Mouse (Mus musculus): ENCODE measurements around the gene Cldn14.
"Not testable (repeated sequence)": the region's sequence is repeated elsewhere in the genome, so short reads cannot be mapped to it uniquely, and the experiment has no call there.

Cldn14 gene

DNA sequence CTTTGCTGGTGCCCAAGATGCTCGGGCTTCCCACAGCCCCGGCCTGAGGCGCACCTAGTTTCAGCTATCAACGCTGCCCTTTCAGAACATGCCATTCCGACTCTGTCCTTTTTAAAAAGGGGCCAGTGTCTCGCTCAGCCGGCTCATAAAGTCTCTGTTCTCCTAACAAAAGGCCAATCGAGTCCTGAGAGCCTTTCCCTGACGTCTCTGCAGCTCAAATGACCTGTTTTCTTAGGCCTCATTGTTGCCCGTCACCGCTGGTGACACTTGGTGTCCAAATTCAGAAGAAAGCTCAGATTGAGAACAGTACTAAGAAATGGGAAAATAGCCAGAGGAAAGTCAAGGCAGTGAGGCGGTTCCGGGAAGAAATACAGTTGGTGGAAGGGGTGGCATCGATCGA lies at the start of gene Cldn14:
TSS of gene Cldn14 (minus strand) at position 101 of the 400 bp plus-strand sequence.
- DNase-seq = no peak

DNA sequence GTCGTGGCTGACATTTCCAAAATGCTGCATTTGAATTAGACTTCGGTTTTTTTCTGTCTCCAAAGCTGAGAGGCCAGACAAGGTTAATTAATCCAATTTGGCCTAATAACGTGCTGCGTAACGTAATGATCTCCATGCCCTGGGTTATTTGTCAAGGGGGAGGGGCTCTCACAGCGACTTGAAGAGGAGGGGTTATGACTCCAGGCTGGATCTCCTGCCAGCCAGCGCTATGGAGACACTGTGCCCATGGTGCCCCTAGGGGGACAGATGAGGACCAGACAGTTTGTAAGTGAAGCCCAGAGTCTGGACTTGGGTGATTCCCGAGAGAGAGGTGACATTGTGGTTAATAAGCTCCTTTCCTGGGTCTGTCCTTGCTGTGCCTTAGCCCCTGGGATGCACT lies 46.9 kb upstream of the Cldn14 start:
- DNase-seq = no peak

DNA sequence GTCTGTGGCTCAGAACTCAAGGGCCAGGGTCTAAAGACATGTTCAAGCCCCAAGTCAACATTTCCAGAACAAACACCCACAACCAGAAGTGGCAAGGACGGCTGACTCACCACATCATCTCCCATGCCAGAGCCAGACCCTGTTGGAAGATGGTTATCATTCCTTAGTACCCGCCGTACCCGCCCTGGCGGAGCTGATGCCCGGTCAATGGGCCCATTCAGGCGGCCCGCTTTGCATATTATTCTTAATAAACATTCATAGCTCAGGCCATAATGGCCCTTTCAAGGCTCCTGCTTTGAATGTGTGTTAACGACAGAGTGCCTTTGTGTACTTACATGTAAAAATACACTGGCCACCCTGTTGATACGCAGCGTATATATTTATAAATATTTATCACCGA lies 46.5 kb upstream of the Cldn14 start:
- no peak for DNase-seq

DNA sequence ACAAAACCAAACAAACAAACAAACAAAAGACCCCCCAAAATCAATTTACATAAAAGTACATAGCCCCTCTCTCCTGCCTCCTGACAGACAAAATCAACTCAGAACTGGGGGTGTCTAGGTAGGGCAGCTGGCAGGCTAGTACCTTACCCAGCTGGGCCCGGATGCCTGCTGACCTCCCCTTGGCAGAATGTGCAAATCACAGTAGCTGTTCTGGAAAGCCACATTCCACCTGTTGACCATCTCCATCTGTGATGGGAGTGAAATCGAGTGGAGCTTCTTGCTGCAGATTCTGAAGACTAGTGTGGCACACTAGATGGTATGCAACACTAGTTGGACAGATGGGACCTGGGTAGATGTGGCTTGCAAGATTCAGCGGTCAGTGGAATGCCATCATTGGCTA lies 41.7 kb upstream of the Cldn14 start:
- DNase-seq = no peak

DNA sequence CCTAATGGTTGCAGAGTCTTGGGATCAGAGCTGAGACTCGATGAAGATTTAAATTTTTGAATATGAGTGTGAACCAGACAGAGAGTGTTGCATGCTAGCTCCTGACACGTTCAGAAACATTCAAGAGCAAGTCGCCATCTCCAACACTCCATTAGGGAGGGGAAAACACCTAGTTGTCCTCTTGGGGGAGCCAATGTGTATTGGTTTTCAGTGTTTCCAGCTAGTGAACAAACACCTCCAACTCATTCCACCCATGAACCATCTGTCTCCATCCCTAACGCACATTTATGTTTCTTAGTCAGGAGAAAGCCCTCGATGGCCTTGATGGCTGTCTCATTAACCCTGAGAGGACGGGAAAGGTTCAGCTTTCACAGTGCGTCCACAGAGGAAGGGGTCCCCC lies 36.4 kb upstream of the Cldn14 start:
- DNase-seq = no peak

DNA sequence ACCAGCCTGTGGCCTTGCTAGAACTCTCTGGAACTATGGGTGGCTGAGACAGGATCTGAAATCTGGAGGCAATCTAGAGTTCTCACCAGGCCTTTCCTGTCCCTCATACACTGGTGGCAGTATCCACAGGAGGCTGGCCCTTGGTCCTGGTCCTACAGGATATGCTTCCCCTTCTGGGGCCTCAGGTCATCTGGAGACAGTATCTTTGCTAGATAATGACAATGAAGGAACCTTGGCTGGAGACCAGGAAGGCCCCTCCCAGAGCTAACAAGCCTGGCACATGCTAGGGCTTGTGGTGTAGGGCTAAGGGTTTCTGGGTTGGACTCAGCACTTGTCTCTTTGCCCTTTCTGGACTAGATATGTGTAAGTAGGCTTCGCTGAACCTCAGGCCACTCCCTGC lies 35.2 kb upstream of the Cldn14 start:
- no peak for DNase-seq

DNA sequence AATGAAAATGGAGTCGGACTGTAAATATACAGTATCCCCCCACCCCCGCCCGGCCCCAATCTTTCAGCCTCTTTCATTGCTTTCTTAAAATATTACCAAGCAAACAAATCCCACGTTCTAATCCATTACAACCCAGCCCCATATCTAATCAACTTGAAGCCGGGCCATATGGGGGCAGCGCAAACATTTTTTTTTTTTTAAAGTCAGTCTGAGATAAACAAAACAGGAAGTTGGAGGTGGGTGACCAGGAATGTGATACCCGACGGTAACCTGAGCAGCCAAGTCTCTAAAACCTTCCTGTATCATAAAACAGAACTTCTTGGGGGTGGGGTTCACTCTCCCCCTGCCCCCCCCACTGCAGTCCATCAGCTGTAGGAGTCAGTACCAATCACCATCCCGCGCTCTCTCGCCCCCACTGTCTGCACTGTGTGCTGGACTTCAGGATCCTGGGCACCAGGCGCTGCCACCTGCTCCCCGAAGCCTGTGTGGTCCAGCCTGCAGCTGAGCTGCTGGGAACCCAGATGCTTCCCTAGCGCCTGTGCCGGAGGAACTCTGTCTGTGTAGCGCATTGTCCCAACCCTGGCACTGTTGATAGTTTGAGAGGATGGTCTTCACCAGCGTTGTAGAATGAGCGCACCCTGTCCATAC lies 32.6 kb upstream of the Cldn14 start:
- peak; percentile 43 for DNase-seq

DNA sequence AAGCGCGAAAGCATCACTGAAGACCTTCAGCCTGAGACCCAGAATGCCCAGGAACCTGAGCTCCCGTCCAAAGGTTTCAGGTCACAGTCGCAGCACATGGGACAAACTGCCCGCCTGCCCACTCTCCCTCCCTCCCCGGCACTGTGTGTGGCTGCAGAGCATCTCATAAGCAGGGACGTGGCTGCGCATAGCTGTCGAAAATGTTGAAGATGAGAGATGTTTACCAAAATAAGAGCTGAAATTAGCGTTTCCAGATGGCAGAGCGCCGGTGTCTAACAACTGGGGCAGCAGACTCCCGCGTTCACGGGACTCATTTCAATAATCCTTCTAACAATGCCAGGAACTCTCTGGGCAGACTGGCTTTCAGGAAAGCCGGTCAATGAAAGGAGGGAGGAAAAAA lies 31.8 kb upstream of the Cldn14 start:
- DNase-seq = peak; percentile 30

DNA sequence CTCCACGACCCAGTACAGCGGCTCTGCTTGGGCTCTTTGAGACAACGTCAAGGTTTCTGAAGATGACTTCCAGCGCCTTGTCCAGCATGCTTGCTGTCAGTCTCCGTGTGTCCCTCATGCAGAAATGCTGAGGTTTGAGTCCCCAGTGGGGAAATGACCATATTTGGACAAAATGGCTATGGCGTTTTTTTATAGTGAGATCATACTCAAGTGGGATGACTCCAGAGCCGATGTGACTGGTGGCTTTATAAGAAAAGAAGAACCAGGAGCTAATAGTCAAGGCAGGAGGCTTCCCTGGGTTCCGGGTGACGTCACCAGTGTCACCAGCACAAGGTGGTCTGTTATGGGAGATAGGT lies 30.3 kb upstream of the Cldn14 start:
- no peak for DNase-seq

DNA sequence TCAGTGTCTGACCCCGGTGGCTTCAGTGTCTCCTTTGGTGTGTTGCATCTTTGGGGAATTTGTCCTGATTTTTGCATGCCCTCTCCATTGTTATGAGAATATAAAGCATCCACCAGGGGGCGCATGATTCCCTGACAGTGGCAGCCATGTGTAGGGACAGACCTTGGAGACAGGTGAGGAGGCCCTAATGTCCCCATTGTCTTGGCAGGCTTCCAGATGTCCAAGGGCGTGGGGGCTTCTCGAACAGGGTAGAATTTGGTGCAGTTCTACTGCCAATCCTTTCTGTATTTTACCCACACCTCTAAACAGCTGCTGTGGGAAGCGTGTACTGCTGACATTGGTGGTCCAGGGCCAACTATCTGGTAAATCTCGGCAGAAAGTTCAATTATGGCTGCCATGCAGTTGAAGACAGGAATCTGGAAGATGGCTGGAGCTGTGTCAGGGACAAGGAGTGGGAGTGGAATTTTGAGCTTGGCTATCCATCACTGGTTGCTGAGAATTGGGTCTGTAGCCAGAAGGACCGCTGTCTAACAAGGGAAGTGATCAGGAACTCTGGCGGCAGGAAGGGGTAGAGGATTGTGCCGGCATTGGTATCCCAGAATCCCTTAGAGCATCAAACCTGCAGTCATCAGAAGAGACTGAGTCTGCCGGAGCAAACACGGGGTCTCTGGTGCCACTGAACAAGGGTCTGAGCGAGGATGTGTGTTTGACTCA lies 29.8 kb upstream of the Cldn14 start:
- peak; percentile 85 for DNase-seq

DNA sequence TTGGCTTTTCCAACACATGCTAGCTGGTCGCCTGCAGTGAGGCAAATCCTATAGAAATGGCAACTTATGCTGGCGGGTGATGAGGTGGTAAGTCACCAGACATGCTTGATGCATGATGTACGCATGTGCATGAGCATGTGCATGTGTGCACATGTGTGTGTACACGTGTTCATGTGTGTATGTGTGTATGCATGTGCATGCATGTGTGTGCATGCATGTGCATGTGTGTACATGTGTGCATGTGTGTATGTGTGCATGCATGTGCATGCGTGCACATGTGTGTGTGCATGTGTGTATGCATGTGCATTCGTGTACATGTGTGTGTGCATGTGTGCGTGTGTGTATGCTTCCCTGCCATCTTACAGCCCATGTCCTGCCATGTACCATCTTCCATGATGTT lies 28.6 kb upstream of the Cldn14 start:
- no peak for DNase-seq

DNA sequence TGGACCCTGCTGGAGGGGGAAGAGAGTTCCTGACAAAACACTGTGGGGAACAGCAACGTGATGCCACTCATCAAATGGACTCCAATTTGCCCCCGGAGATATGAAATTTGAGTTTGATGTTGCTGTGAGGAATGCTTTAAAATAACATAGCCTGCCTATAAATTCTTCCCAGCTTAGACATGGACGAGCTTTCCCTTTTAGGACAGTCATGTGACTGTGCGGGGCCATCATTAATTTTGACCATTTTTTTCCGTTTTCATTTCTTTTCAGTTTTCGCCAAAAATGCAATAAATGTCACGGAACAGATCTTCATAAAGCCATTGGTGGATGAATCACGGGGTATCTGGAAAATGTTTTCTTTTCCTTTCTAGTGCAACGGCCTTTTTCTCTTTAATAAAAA lies 25.5 kb upstream of the Cldn14 start:
- DNase-seq = no peak

DNA sequence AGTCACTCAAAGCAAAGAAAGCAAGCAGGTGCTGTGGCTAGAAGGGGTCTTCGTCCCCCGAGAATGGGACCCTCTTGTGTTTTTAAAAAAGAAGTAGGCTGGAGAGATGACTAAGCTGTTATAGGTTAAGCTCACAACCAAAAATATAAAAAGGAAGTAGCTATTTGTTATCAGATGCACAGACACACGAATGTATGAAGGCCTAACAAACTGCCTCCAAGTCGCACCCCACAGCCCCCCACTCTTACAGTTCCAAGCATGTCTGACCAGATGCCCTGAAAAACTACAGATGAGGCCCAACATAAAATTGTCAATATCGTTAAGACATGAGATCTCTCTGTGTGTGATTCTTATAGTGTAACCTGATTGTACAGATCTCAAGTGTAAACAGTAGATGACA lies 23.6 kb upstream of the Cldn14 start:
- DNase-seq = no peak

DNA sequence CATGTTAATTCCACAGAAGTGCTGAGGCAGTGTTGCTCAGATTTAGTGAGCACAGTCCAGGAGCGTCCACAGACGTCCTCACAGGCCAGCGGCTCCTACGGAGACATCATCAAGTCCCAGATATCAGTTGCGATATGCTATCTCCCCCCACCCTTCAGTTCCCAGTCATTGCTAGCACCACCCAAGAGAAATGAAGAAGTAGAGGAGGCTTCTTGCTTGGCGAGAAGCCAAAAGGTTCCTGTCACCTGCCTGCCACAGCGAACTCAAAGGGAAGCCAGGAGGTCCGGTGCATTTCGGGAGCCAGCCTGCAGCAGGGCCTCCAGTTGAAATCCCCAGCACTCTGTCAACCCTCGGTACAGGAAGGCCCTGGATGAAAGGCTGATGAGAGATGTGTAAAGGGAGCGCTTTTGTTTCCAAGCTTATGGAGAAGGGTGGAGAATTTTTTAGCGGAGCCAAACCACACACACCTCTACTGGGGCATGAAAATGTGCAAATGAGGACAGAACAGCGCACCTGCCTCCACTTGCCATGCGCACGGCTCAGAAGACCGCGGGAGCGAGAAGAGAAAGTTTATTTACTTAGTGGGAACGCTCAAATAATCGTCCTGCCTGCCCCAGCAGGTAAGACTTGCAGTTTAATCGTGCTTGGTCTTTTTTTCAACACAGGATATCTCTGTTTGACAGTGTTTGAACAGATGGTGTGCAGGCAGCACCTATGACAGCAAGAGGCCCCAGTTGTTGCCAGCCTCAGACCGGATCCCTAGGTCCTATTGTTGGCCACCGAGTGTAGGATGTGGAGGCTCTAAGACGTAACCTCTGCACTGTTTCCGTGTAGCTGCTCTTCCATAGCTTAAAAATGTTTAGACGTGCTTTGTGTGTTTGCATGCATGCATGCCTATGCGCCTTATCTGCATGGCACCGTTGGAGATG lies 15.0 kb upstream of the Cldn14 start:
- DNase-seq = no peak

DNA sequence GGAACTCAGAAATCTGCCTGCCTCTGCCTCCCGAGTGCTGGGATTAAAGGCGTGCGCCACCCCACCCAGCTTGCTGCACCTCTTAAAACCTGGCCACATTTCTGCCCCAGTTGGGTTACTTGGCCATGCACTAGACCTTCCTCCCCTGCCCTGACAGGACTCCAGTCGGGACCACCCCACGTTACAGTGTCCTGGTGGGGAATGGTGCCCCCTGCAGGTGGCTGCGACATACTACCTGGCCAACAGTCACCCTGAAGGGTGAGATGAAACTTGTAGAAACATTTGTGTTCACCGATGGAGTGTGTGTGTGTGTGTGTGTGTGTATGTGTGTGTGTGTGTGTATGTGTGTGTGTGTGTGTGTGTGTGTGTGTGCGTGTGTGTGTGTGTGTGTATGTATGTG lies 11.1 kb upstream of the Cldn14 start:
- DNase-seq = not testable (repeated sequence)

DNA sequence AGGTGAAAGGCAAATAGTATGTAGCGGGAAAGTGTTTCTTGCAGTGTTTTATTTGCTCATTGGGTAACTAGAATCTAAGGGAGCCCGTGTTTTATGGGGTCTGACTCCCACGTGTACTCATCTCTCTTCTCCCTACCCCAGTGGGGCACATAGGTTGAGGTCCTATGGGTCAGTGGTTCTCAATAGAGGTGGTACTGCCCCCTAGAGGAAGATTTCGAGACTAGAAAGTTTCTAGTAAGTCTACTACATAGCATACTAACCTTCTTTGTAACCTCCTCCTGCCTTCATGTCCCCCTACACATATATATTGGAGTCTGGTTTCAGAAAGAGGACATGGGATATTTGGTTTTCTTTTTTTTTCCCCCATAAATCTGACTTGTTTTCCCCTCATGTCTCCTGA lies 9.3 kb upstream of the Cldn14 start:
- no peak for DNase-seq

DNA sequence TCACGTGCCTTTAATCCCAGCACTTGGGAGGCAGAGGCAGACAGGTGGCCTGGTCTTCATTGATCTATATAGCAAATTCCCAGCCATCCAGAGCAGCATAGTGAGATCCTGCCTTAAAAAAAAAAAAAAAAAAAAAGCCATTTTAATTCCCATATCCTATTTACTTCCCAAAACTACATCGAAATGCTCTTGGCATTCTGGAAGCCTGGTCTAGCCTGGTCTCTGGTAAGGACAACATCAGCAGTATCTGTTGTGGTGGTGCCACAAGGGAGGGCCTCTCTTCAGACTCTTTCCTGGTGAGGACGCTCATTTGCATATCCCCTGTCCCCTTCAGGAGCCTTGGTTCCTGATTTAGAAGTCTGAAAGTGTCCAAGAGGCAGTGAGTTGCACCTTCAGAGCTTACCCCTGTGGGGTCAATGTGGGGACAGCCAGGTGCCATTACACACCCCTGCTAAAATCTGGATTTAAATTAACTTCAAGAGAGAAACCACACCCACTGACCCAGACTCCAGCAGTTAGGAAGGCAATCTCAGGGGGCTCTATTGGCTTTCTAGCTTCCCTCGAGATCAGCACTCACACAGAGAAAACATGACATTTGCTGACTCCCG lies 6.0 kb upstream of the Cldn14 start:
- DNase-seq = no peak

DNA sequence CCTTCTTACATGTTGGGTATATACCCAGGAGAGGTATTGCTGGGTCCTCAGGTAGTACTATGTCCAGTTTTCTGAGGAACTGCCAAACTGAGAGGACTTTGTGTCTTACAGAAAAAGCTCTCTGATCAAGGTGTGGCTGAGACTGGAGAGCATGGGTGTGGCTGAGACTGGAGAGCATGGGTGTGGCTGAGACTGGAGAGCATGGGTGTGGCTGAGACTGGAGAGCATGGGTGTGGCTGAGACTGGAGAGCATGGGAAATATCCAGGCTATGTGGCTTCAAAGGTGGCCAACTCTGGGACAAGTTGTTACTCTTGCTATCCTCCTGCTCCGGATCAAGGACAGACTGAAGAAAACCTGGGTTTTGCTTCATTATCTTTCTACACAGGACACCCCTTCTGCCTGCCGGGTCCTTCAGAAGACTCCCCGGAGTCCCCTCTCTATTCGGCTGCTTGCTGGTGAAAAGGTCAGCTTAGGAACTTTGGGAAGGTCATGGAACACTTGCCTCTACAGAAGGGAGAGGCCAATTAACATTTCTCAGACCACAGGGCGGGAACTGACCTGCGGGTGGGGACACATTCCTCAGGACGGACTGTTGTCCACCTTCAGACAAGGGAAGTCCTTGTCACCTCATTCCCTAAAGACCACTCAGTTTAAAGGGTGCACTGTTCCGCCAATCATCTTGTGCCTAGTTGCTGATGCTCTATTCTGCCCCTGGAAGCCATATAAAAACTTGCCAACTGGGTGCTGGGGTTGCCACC lies 4.9 kb upstream of the Cldn14 start:
- DNase-seq = not testable (repeated sequence)

DNA sequence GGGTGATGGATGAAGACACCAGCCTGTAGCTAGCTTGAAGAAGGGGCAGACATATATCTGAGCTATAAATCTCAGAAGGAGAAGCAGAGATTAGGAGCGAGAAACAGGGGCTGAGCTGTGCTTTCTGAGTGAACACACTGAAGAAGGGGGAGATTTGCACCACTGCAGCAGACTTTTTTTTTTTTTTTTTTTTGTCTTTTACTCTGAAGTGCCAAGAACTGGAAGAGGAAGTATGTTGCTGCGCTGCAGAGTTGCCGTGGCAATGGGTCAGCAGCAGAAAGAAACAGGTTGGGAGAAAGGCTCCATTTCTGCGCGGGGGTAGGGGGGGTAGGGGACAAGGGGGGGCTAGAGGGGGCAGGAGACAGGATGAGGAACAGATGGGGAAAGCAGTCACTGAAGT lies 2.6 kb upstream of the Cldn14 start:
- DNase-seq = peak; percentile 34

DNA sequence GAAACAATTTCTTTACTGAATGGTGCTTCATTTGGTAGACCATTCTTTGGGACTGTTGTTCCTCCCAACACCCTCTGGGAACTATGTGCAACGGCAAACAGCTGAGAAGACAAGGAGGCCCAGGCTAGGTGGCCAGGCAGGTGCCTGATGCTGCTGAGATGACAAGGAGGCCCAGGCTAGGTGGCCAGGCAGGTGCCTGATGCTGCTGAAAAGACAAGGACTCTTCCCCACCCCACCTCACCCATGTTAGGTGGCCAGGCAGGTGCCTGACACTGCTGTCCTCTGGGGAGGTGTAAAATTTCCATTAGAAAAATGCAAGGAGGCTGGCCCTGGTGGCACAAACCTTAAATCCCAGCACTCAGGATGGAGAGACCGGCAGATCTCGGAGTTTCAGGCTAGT lies 2.0 kb upstream of the Cldn14 start:
- no peak for DNase-seq

DNA sequence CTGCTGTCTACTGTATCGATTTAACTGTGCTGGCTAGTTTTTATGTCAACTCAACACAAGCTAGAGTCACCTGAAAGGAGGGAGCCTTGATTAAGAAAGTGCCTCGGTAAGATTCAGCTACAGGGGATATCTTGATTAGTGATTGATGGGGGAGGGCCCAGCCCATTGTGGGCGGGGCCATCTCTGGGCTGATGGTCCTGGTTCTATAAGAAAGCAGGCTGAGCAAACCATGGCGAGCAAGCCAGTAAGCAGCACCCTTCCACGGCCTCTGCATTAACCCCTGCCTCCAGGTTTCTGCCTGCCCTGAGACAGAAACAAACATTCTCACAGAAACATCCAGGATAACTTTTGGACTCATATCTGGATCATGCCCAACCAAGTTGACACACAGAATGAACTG lies 1.5 kb upstream of the Cldn14 start:
- no peak for DNase-seq

DNA sequence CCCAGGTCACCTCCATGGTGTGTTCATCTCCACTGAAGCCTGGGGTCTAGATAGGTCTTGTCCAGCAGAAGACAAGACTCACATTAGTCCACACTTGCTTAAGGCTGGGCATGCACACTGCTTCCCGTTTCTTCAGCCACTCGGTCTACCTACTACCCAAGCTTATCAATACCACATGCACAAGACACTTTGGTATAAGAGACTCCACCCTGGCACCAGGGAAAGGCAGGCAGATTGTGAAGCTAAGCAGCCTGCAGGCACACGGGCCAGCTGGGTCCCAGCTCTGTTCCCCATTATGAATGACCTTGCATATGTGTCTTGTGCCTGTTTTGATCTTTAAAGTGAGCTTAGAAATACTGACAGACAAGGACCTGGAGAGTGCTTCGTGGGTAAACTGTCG lies 719 bp upstream of the Cldn14 start:
- DNase-seq = no peak

All from embryo, embryonic 11 days (tissue).